9 mouse cellular contexts compared by ENCODE assay signal in genomic region chr11:105927065-105928030, GRCm38 (mm10). TPM values are rescaled to one million over a fixed set of nuclear protein-coding genes. Genes with fewer than 3 reads are reported as not detected.
DNase-seq lines count a peak whose midpoint lies in the region; ATAC-seq lines count a peak whose summit lies in the region.
"Had no signal": no experiment of that assay in that cellular context is flagged by ENCODE, and none has a peak within 500 bp of the region (broad histone marks: within the 10 kb centered on the region; RNA-seq: fewer than 3 reads in every experiment).

No protein-coding gene starts in this region.

- no peak overlapping the region for H3K4me3 ChIP-seq in stomach, embryonic 16.5 days (replicated peaks; ENCODE audit: low read length)
- H3K4me3 ChIP-seq: embryonic facial prominence, embryonic 12.5 days had no signal

- H3K9ac ChIP-seq in stomach, embryonic 16.5 days (ENCODE audit: low read length): no peak overlapping the region
- H3K9ac ChIP-seq: embryonic facial prominence, embryonic 12.5 days had no signal

- no peaks in the 10 kb centered on the region for H3K4me1 ChIP-seq in stomach, embryonic 16.5 days (ENCODE audit: control insufficient read depth, insufficient read depth, low read length)
- H3K4me1 ChIP-seq: embryonic facial prominence, embryonic 12.5 days had no signal

- H3K27ac ChIP-seq in stomach, embryonic 16.5 days (ENCODE audit: low read length): no peak overlapping the region
- H3K27ac ChIP-seq: embryonic facial prominence, embryonic 12.5 days had no signal

- no peaks in the 10 kb centered on the region for H3K36me3 ChIP-seq in stomach, embryonic 16.5 days (ENCODE audit: control insufficient read depth, insufficient read depth, low read length)

- H3K4me2 ChIP-seq in stomach, embryonic 16.5 days (ENCODE audit: low read depth, low read length): no peak overlapping the region
- H3K4me2 ChIP-seq: embryonic facial prominence, embryonic 12.5 days had no signal

- H3K27me3 ChIP-seq in stomach, embryonic 16.5 days (ENCODE audit: control insufficient read depth, insufficient read depth, low read length): no peaks in the 10 kb centered on the region
- H3K27me3 ChIP-seq: embryonic facial prominence, embryonic 12.5 days had no signal

- peak; percentile 74 for DNase-seq in urinary bladder, postnatal 14 days (ENCODE audit: low spot score)
- no peak for DNase-seq in urinary bladder, adult 2 months (ENCODE audit: low spot score)
- DNase-seq in gastrocnemius, postnatal 25 days: peak; percentile 36
- peak; percentile 81 for DNase-seq in kidney, adult 9 months
- DNase-seq in liver: peak; percentile 67
- DNase-seq in naive thymus-derived CD4-positive, alpha-beta T cell, adult 2 months (ENCODE audit: low read depth): peak; percentile 83

- no peaks in the 10 kb centered on the region for H3K9me3 ChIP-seq in stomach, embryonic 16.5 days (replicated peaks; ENCODE audit: control insufficient read depth, low read length)
- H3K9me3 ChIP-seq: embryonic facial prominence, embryonic 12.5 days had no signal

- WGBS in stomach, embryonic 16.5 days: 57% methylated on average over 14 of the region's 14 CpGs

- ATAC-seq in common myeloid progenitor, adult 5-6 weeks (replicated peaks; ENCODE audit: low read depth, poor library complexity, severe bottlenecking): peak; percentile 98
- peak; percentile 44; the same call in 1 of the 2 replicates for ATAC-seq in stomach, embryonic 16.5 days (ENCODE audit: insufficient read depth, low FRiP score)

RNA-seq across cellular contexts. Expression of gene Cyb561, which starts 25.8 kb away (rescaled TPM):
- polyA plus RNA-seq in urinary bladder, adult 2 months (2012; rRNA removed): 25.2 and 26.9 TPM in 2 replicates
- 1.4 and 2.2 TPM in 2 replicates for total RNA-seq in common myeloid progenitor, adult 5-6 weeks (2017)
- total RNA-seq in gastrocnemius, postnatal 25 days (2021): 1 to 10 TPM; 4.2 to 6.6 TPM
- 45.6 and 54.7 TPM in 2 replicates for polyA plus RNA-seq in stomach, embryonic 16.5 days (2015; fragmentation: Nextera tagmentation; extraction: Ambion mirVana)

RNA-seq across cellular contexts. Expression of gene Ace, which starts 40.4 kb away (rescaled TPM):
- 13.6 and 16.5 TPM in 2 replicates for polyA plus RNA-seq in urinary bladder, adult 2 months (2012; rRNA removed)
- total RNA-seq in common myeloid progenitor, adult 5-6 weeks (2017): 0.19 and 0.27 TPM in 2 replicates
- 10 to 100 TPM; 31.1 to 33.9 TPM for total RNA-seq in gastrocnemius, postnatal 25 days (2021)
- 3.3 and 3.5 TPM in 2 replicates for polyA plus RNA-seq in stomach, embryonic 16.5 days (2015; fragmentation: Nextera tagmentation; extraction: Ambion mirVana)

Comparison
In these comparisons a context has a peak if more than half of its experiments do, and no peak if none do; other contexts are left out.
1. RNA of gene Ace, which starts 40.4 kb away (total RNA-seq): 31.1 to 33.9 TPM in gastrocnemius, postnatal 25 days; 0.19 to 0.27 TPM in common myeloid progenitor, adult 5-6 weeks; every median in the first group is over 10 times any median in the second.